Mouse (Mus musculus) limb, embryonic 13.5 days (tissue): ENCODE measurements at regions not wholly inside any gene's neighbourhood (a gene's known extent, or its start where the extent isn't known, plus 50 kb on each side); places are given as distances from the start of the nearest gene placed in this dataset.

Experiments used
- ATAC-seq: fragments of 200-750 bp; cut with Nextera tagmentation; 2 replicates; pipeline ENCODE4 v1.8.0; 2017; ENCODE audit warnings: low read depth, moderate number of reproducible peaks, moderate TSS enrichment; ENCODE audit not compliant: low FRiP score
- H3K27ac ChIP-seq: fragments of 300-500 bp; sonication (generic); 2 replicates; pipeline ENCODE4 v1.5.1; 2015; ENCODE audit warnings: inconsistent platforms, mild to moderate bottlenecking, moderate library complexity
- H3K27me3 ChIP-seq: fragments of 300-500 bp; sonication (generic); 2 replicates; pipeline ENCODE4 v1.6.1; 2015; ENCODE audit warnings: mild to moderate bottlenecking, inconsistent platforms
- H3K36me3 ChIP-seq: fragments of 300-500 bp; sonication (generic); 2 replicates; pipeline ENCODE4 v1.6.1; 2015; ENCODE audit warnings: inconsistent platforms, mild to moderate bottlenecking, moderate library complexity
- H3K4me1 ChIP-seq: fragments of 300-500 bp; sonication (generic); 2 replicates; pipeline ENCODE4 v1.6.1; 2015; ENCODE audit warnings: inconsistent platforms
- H3K4me2 ChIP-seq: fragments of 300-500 bp; sonication (generic); replicated peaks from 2 replicates; pipeline ENCODE4 v1.6.1; 2015; ENCODE audit warnings: inconsistent platforms, mild to moderate bottlenecking, moderate library complexity
- H3K4me3 ChIP-seq: fragments of 300-500 bp; sonication (generic); 2 replicates; pipeline ENCODE4 v1.5.1; 2015; ENCODE audit warnings: moderate library complexity, mild to moderate bottlenecking, inconsistent platforms
- H3K9ac ChIP-seq: fragments of 300-500 bp; sonication (generic); 2 replicates; pipeline ENCODE4 v1.6.1; 2015; ENCODE audit warnings: mild to moderate bottlenecking, inconsistent platforms
- H3K9me3 ChIP-seq: fragments of 300-500 bp; sonication (generic); 2 replicates; pipeline ENCODE4 v1.6.1; 2016; ENCODE audit warnings: inconsistent platforms
- WGBS: fragments of 180-500 bp; shearing (Covaris S2); methylation state at CpG from one replicate; pipeline ENCODE4 v1.1.7; 2015; 5-methylcytosine and 5-hydroxymethylcytosine counted together

- Histone ChIP-seq H3K27me3 (no peaks in the 10 kb centered on the region; the same call in 1 of the 2 replicates), H3K4me1 (0 out of 2 replicates have a peak, but pooled peaks cover 8% of the 10 kb centered on the region), H3K36me3 (no peaks in the 10 kb centered on the region), H3K9me3 (0 out of 2 replicates have a peak, but pooled peaks cover 8% of the 10 kb centered on the region), H3K9ac (no peak overlapping the region), H3K4me3 (no peak overlapping the region), H3K4me2 (no peak overlapping the region; the same call in 1 of the 2 replicates), H3K27ac (no peak overlapping the region)
- 69% methylated on average over 3 of the region's 3 CpGs for WGBS
- ATAC-seq = no peak
Measured at GRCm38 (mm10) chr15:37166744-37167143, 159.2 kb upstream of the Zfp706 start.

DNA sequence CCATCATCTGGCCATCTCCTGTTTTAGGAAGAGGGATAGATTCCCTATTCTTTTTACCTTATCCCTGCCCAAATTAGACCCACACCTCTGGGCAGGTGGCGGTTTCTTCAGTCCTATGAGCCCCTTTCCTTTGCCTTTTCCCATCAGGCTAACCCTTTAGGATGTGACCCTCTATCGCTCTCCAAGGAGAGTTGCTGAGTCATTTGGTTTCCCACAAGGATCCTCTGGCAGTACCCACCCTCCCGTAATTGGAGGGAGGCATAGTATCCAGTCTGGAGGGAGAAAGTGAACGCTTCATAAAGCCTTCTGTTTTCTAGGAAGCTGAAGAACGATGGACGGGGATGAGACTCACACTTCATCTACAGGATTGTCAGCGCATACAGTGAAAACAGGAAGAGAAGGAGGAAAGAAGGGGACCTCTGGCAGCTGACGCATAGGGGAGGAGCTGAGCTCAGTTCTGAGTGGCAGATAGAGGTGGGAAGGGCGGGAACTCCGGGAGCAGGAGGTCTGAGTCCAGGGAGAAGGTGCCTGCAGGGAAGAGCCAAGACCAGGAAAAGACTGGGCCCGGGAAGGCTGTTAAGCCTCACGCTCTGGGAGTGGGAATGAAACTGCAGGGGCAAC is 158.4 kb upstream of the Zfp706 start:
- Histone ChIP-seq H3K4me1 (0 out of 2 replicates have a peak, but pooled peaks cover 8% of the 10 kb centered on the region), H3K27ac (no peak overlapping the region), H3K36me3 (no peaks in the 10 kb centered on the region), H3K4me2 (peak overlapping the region; percentile 44), H3K27me3 (no peaks in the 10 kb centered on the region; the same call in 1 of the 2 replicates), H3K4me3 (peak overlapping the region; percentile 2; the same call in 1 of the 2 replicates), H3K9me3 (0 out of 2 replicates have a peak, but pooled peaks cover 8% of the 10 kb centered on the region), H3K9ac (no peak overlapping the region)
- no peak for ATAC-seq
- WGBS = 17% methylated on average over 12 of the region's 12 CpGs

GRCm38 (mm10) chr15:37165216-37165615 is 157.6 kb upstream of the Zfp706 start:
- Histone ChIP-seq H3K4me2 (no peak overlapping the region), H3K4me3 (no peak overlapping the region), H3K4me1 (0 out of 2 replicates have a peak, but pooled peaks cover 8% of the 10 kb centered on the region), H3K27me3 (no peaks in the 10 kb centered on the region; the same call in 1 of the 2 replicates), H3K9me3 (0 out of 2 replicates have a peak, but pooled peaks cover 8% of the 10 kb centered on the region), H3K36me3 (no peaks in the 10 kb centered on the region), H3K9ac (no peak overlapping the region), H3K27ac (no peak overlapping the region)
- ATAC-seq = no peak
- 46% methylated on average over 2 of the region's 2 CpGs for WGBS

DNA sequence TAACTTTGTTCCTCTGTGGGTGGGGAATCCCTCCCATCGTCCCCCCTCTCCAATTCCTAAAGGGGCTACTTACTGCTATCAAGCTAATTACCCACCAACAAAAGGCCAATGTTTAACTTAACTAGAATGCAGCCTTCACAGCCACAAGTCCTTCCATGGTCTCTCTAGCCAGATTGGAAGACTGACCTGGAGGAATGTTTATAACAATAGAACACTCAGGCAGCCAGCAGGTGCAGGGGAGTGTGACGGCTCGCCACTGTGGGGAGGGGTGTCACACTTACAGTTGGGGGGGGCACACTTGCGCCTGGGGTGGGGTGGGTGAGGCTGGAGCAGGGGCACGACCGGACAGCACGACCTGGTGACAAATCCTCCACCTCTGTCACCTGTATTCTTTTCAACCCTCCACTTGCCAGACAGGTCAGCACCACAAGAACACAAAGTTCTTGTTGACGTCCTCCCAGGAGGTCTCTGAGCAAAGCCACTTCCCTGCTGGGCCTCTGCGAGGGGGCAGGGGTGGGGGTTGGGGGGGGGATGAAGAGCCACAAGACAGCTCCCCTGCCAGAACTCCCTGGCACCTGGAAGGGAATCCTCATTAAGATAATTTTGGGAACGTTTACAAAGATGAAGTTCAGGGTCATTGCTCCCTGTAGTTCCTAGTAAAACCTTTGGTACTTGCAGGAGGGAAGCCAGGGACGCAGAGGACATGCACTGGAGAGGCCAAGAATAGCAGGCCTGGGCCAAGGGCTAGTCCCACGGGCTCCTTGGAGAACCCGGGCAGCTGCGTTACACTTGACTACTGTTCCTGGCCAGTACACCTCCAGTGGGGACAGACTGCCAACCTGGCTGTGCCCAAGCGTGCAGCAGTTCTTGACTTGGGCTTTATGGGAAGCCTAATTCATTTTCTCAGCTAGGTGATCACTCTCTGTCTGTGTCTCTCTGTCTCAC is 156.9 kb upstream of the Zfp706 start:
- H3K36me3 ChIP-seq = no peaks in the 10 kb centered on the region
- 0 out of 2 replicates have a peak, but pooled peaks cover 8% of the 10 kb centered on the region for H3K9me3 ChIP-seq
- H3K27ac ChIP-seq = no peak overlapping the region
- H3K4me1 ChIP-seq = peaks cover 12% of the 10 kb centered on the region
- ATAC-seq = no peak
- 39% methylated on average over 15 of the region's 15 CpGs for WGBS
- H3K9ac ChIP-seq = no peak overlapping the region
- H3K27me3 ChIP-seq = no peaks in the 10 kb centered on the region; the same call in 1 of the 2 replicates
- H3K4me2 ChIP-seq = no peak overlapping the region
- no peak overlapping the region for H3K4me3 ChIP-seq

GRCm38 (mm10) chr15:37159956-37160355 is 152.4 kb upstream of the Zfp706 start:
- Histone ChIP-seq H3K27me3 (no peaks in the 10 kb centered on the region), H3K4me2 (no peak overlapping the region), H3K36me3 (no peaks in the 10 kb centered on the region), H3K4me3 (no peak overlapping the region), H3K4me1 (peaks cover 8% of the 10 kb centered on the region), H3K9me3 (0 out of 2 replicates have a peak, but pooled peaks cover 8% of the 10 kb centered on the region), H3K9ac (no peak overlapping the region), H3K27ac (peak overlapping the region; percentile 22; the same call in 1 of the 2 replicates)
- 72% methylated on average over 4 of the region's 4 CpGs for WGBS
- ATAC-seq = no peak

- no peak overlapping the region for H3K4me3 ChIP-seq
- H3K4me2 ChIP-seq = no peak overlapping the region
- H3K27ac ChIP-seq = no peak overlapping the region
- peak; percentile 73 for ATAC-seq
- 6% methylated on average over 4 of the region's 4 CpGs for WGBS
- peaks cover 8% of the 10 kb centered on the region for H3K4me1 ChIP-seq
- no peak overlapping the region for H3K9ac ChIP-seq
- H3K9me3 ChIP-seq = 0 out of 2 replicates have a peak, but pooled peaks cover 8% of the 10 kb centered on the region
- H3K36me3 ChIP-seq = no peaks in the 10 kb centered on the region
- H3K27me3 ChIP-seq = no peaks in the 10 kb centered on the region
Measured at GRCm38 (mm10) chr15:37159349-37159748, 151.8 kb upstream of the Zfp706 start.

DNA sequence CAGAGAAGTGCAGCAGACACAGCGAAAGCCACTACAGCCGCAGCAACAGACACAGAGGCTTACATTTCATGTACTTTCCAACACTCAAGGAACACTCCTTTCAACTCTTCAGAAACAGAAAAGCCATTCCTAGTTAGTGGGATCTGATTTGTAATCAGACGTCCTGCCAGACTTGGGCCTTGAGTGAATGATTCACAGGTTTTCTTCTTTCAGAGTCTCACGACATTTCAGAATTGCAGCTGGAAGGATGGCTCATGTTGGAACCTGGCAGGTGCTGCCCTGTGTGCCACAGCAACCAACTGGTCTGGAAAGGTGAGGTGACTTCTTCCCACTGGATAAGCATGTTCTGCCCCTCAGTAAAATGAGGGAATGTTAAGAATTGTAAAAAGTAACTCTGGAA is 149.8 kb upstream of the Zfp706 start:
- Histone ChIP-seq H3K27me3 (no peaks in the 10 kb centered on the region), H3K27ac (no peak overlapping the region), H3K4me3 (no peak overlapping the region), H3K36me3 (no peaks in the 10 kb centered on the region), H3K9ac (no peak overlapping the region), H3K4me1 (peaks cover 8% of the 10 kb centered on the region), H3K9me3 (no peaks in the 10 kb centered on the region), H3K4me2 (no peak overlapping the region)
- 63% methylated on average over 4 of the region's 4 CpGs for WGBS
- ATAC-seq = no peak

- no peaks in the 10 kb centered on the region for H3K27me3 ChIP-seq
- no peak overlapping the region for H3K9ac ChIP-seq
- no peak overlapping the region for H3K27ac ChIP-seq
- no peak for ATAC-seq
- H3K36me3 ChIP-seq = no peaks in the 10 kb centered on the region
- H3K4me2 ChIP-seq = no peak overlapping the region
- WGBS = 84% methylated on average over 4 of the region's 4 CpGs
- peaks cover 8% of the 10 kb centered on the region for H3K4me1 ChIP-seq
- no peak overlapping the region for H3K4me3 ChIP-seq
- no peaks in the 10 kb centered on the region for H3K9me3 ChIP-seq
Measured at GRCm38 (mm10) chr15:37154934-37155333, 147.4 kb upstream of the Zfp706 start.

GRCm38 (mm10) chr15:37153177-37153576 is 145.6 kb upstream of the Zfp706 start:
- Histone ChIP-seq H3K36me3 (no peaks in the 10 kb centered on the region), H3K4me2 (no peak overlapping the region), H3K27me3 (no peaks in the 10 kb centered on the region), H3K9me3 (no peaks in the 10 kb centered on the region), H3K9ac (no peak overlapping the region), H3K4me1 (no peaks in the 10 kb centered on the region), H3K27ac (no peak overlapping the region), H3K4me3 (no peak overlapping the region)
- ATAC-seq = no peak
- WGBS = 86% methylated on average over 6 of the region's 6 CpGs

GRCm38 (mm10) chr15:37135590-37136164 is 128.1 kb upstream of the Zfp706 start:
- H3K9me3 ChIP-seq = no peaks in the 10 kb centered on the region
- peaks cover 9% of the 10 kb centered on the region for H3K4me1 ChIP-seq
- no peaks in the 10 kb centered on the region for H3K27me3 ChIP-seq
- H3K4me2 ChIP-seq = peak overlapping the region; percentile 68
- H3K27ac ChIP-seq = peak overlapping the region; percentile 82
- ATAC-seq = peak; percentile 74
- H3K9ac ChIP-seq = peak overlapping the region; percentile 79
- peak overlapping the region; percentile 49 for H3K4me3 ChIP-seq
- no peaks in the 10 kb centered on the region for H3K36me3 ChIP-seq
- 2% methylated on average over 35 of the region's 35 CpGs for WGBS

- 21% methylated on average over 20 of the region's 20 CpGs for WGBS
- H3K27ac ChIP-seq = peak overlapping the region; percentile 82
- peak; percentile 54 for ATAC-seq
- peak overlapping the region; percentile 68 for H3K4me2 ChIP-seq
- no peaks in the 10 kb centered on the region for H3K9me3 ChIP-seq
- no peaks in the 10 kb centered on the region for H3K27me3 ChIP-seq
- peak overlapping the region; percentile 49 for H3K4me3 ChIP-seq
- peak overlapping the region; percentile 79 for H3K9ac ChIP-seq
- no peaks in the 10 kb centered on the region for H3K36me3 ChIP-seq
- peaks cover 9% of the 10 kb centered on the region for H3K4me1 ChIP-seq
Measured at GRCm38 (mm10) chr15:37134913-37135589, 127.5 kb upstream of the Zfp706 start.
